Mouse (Mus musculus) liver, embryonic 14.5 days (tissue): ENCODE measurements around the gene Nthl1. TPM values are rescaled to one million over a fixed set of nuclear protein-coding genes. Genes with fewer than 3 reads are reported as not detected.

Experiments
- ATAC-seq: fragments of 200-750 bp; cut with Nextera tagmentation; 2 replicates; pipeline ENCODE4 v1.8.0; 2017; ENCODE audit warnings: moderate number of reproducible peaks, mild to moderate bottlenecking, moderate library complexity; ENCODE audit not compliant: insufficient read depth
- DNase-seq, 3 experiments: peaks; one replicate each; pipeline ENCODE4 v3.0.0-alpha.2; 2012 to 2013; ENCODE audit warnings: low read depth in 3 of 3, low spot score in 3 of 3
- H3K27ac ChIP-seq: fragments of 300-500 bp; sonication (generic); 2 replicates; pipeline ENCODE4 v1.5.1; 2014; ENCODE audit warnings: moderate library complexity, mild to moderate bottlenecking, control low read depth, inconsistent platforms
- H3K27me3 ChIP-seq: fragments of 300-500 bp; sonication (generic); 2 replicates; pipeline ENCODE4 v1.6.1; 2014; ENCODE audit warnings: mild to moderate bottlenecking, low read length, moderate library complexity; ENCODE audit not compliant: control insufficient read depth, insufficient read depth
- H3K36me3 ChIP-seq: fragments of 300-500 bp; sonication (generic); replicated peaks from 2 replicates; pipeline ENCODE4 v1.6.1; 2014; ENCODE audit warnings: low read depth; ENCODE audit not compliant: control insufficient read depth, insufficient read depth
- H3K4me1 ChIP-seq, 2 experiments: fragments of 200-500 bp in 1 of 2; fragments of 300-500 bp in 1 of 2; sonication (generic) in 1 of 2; replicated peaks; 2 replicates each; pipeline ENCODE4 v1.6.1; 2012 to 2014; ENCODE audit warnings: antibody characterized with exemption in 1 of 2, inconsistent platforms in 1 of 2, low read length in 1 of 2; ENCODE audit not compliant: control insufficient read depth in 2 of 2, insufficient read depth in 2 of 2
- H3K4me2 ChIP-seq: fragments of 300-500 bp; sonication (generic); 2 replicates; pipeline ENCODE4 v1.6.1; 2014; ENCODE audit warnings: low read depth, mild to moderate bottlenecking, control low read depth, moderate library complexity
- H3K4me3 ChIP-seq, 2 experiments: fragments of 200-500 bp in 1 of 2; fragments of 300-500 bp in 1 of 2; sonication (generic) in 1 of 2; 2 replicates each; pipeline ENCODE4 v1.5.1; 2012 to 2014; ENCODE audit warnings: low read depth in 2 of 2, low read length in 2 of 2, mild to moderate bottlenecking in 2 of 2, control low read depth in 1 of 2, inconsistent platforms in 1 of 2, moderate library complexity in 1 of 2; ENCODE audit not compliant: insufficient read depth in 1 of 2
- H3K9ac ChIP-seq: fragments of 300-500 bp; sonication (generic); replicated peaks from 2 replicates; pipeline ENCODE4 v1.6.1; 2014; ENCODE audit warnings: mild to moderate bottlenecking, control low read depth, moderate library complexity
- H3K9me3 ChIP-seq: fragments of 300-500 bp; sonication (generic); 2 replicates; pipeline ENCODE4 v1.6.1; 2016; ENCODE audit warnings: low read length, mixed read lengths; ENCODE audit not compliant: control insufficient read depth
- CTCF ChIP-seq: IDR thresholded peaks from 2 replicates; pipeline ENCODE4 v1.5.1; 2016; ENCODE audit warnings: antibody characterized with exemption, low read depth, control low read depth
- EP300 ChIP-seq: IDR thresholded peaks from 2 replicates; pipeline ENCODE4 v1.6.1; 2016; ENCODE audit warnings: antibody characterized with exemption, low read depth
- WGBS: fragments of 180-500 bp; shearing (Covaris S2); extraction: QIAGEN DNeasy Blood & Tissue Kit; methylation state at CpG from one replicate; pipeline ENCODE4 v1.1.7; 2014; ENCODE audit not compliant: insufficient replicate concordance; 5-methylcytosine and 5-hydroxymethylcytosine counted together
- polyA plus RNA-seq, 2 experiments: library from polyadenylated mRNA; depleted of rRNA in 1 of 2; stranded (reverse) in 1 of 2; unstranded in 1 of 2; fragments of >200 nt; fragmentation: Nextera tagmentation in 1 of 2; extraction: Ambion mirVana in 1 of 2; gene quantifications; 2 replicates each; pipeline versions ENCODE4 v1.2.1 to v1.2.3; 2012 to 2014

Gene Nthl1
- polyA plus RNA-seq, 2 experiments: 5.9 to 6.2 TPM

- peaks cover 4 to 19% of the 10 kb centered on the region in 2 experiments for H3K4me1 ChIP-seq
- DNase-seq: no peak
- no peak overlapping the region for H3K27ac ChIP-seq
- H3K27me3 ChIP-seq: no peaks in the 10 kb centered on the region
- no peaks in the 10 kb centered on the region for H3K36me3 ChIP-seq
- no peak overlapping the region for H3K9ac ChIP-seq
- no peak for TF ChIP-seq EP300
- TF ChIP-seq CTCF: no peak
- WGBS: 83% methylated on average over 11 of the region's 11 CpGs
- H3K9me3 ChIP-seq: no peaks in the 10 kb centered on the region
- H3K4me3 ChIP-seq: no peak overlapping the region
- no peak overlapping the region for H3K4me2 ChIP-seq
- no peak for ATAC-seq
Measured at GRCm38 (mm10) chr17:24633831-24634230, 1.4 kb downstream of the Nthl1 start.

- 46% methylated on average over 4 of the region's 4 CpGs for WGBS
Measured at GRCm38 (mm10) chr17:24635024-24635423, 2.5 kb downstream of the Nthl1 start.

DNA sequence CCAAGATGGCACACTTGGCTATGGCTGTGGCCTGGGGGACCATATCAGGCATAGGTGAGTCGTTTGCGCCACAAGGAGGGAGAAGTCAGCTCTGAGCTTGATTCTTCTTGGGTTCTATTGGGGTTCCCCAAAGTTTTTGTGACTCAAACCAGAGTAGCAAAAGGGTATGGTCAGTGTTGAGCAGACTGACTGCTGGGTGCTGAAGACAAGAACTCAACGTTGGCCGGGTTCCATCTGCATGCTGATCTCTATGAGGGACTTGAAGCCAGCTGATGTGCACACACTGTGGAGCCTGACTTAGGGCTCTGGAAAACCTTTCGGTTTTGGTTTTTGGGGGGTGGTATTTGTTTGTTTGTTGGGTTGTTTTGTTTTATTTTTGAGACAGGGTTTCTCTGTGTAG lies 3.2 kb downstream of the Nthl1 start:
- TF ChIP-seq EP300: no peak
- no peak for TF ChIP-seq CTCF
- ATAC-seq (no peak), DNase-seq (no peak)
- H3K36me3 ChIP-seq: no peaks in the 10 kb centered on the region
- H3K9ac ChIP-seq: no peak overlapping the region
- H3K4me2 ChIP-seq: no peak overlapping the region
- no peaks in the 10 kb centered on the region for H3K27me3 ChIP-seq
- H3K27ac ChIP-seq: no peak overlapping the region
- WGBS: 78% methylated on average over 5 of the region's 5 CpGs
- H3K9me3 ChIP-seq: no peaks in the 10 kb centered on the region
- peaks cover 4 to 19% of the 10 kb centered on the region in 2 experiments for H3K4me1 ChIP-seq
- no peak overlapping the region for H3K4me3 ChIP-seq

More at GRCm38 (mm10) chr17:24635024-24635423, 2.5 kb downstream of the Nthl1 start:
- H3K9ac ChIP-seq: no peak overlapping the region
- no peak overlapping the region for H3K27ac ChIP-seq
- no peaks in the 10 kb centered on the region for H3K27me3 ChIP-seq
- peaks cover 4 to 19% of the 10 kb centered on the region in 2 experiments for H3K4me1 ChIP-seq
- no peaks in the 10 kb centered on the region for H3K36me3 ChIP-seq
- no peak for TF ChIP-seq CTCF
- no peak for TF ChIP-seq EP300
- no peak overlapping the region for H3K4me3 ChIP-seq
- H3K4me2 ChIP-seq: no peak overlapping the region
- no peak for ATAC-seq
- no peaks in the 10 kb centered on the region for H3K9me3 ChIP-seq
- no peak for DNase-seq

- WGBS: 47% methylated on average over 5 of the region's 5 CpGs
- H3K27me3 ChIP-seq: no peaks in the 10 kb centered on the region
- no peak overlapping the region for H3K4me2 ChIP-seq
- DNase-seq: no peak
- H3K9me3 ChIP-seq: no peaks in the 10 kb centered on the region
- ATAC-seq: no peak
- no peak overlapping the region for H3K9ac ChIP-seq
- H3K4me3 ChIP-seq: no peak overlapping the region
- TF ChIP-seq CTCF: no peak
- no peaks in the 10 kb centered on the region for H3K36me3 ChIP-seq
- H3K4me1 ChIP-seq: peaks cover under 1 to 15% of the 10 kb centered on the region in 2 experiments
- H3K27ac ChIP-seq: no peak overlapping the region
Measured at GRCm38 (mm10) chr17:24636781-24637481, 4.5 kb downstream of the Nthl1 start.

GRCm38 (mm10) chr17:24638214-24638613 lies 5.7 kb downstream of the Nthl1 start:
- no peaks in the 10 kb centered on the region for H3K9me3 ChIP-seq
- WGBS: 73% methylated on average over 4 of the region's 4 CpGs
- ATAC-seq (no peak), DNase-seq (no peak)
- no peak overlapping the region for H3K27ac ChIP-seq
- H3K4me1 ChIP-seq: peaks cover 0 to 11% of the 10 kb centered on the region in 2 experiments; a peak in 3 of 4 replicates
- no peak for TF ChIP-seq EP300
- TF ChIP-seq CTCF: no peak
- H3K4me3 ChIP-seq: no peak overlapping the region
- H3K27me3 ChIP-seq: no peaks in the 10 kb centered on the region
- no peaks in the 10 kb centered on the region for H3K36me3 ChIP-seq
- no peak overlapping the region for H3K4me2 ChIP-seq
- no peak overlapping the region for H3K9ac ChIP-seq
